25 mouse cellular contexts compared by ENCODE assay signal in the genomic region with DNA sequence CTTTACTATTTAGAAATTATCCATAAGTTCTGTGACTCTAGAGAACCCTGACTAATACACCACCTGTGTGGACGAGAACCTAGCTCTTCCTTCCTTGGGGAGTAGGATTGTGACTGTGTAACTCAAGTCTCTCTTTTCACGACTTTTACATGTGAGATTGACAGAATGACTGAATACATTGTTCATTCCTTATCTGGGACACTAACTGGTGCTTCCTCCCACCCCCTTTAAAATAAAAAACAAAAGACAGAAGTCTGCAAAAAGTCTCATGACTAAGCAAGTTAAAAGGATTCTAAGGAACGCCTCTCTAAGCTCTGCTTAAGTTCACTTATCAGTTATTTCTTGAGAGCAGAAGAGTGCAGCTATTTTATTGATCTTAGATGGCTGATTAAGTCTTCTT. TPM values are rescaled to one million over a fixed set of nuclear protein-coding genes. Genes with fewer than 3 reads are reported as not detected.
A peak's percentile ranks its signal among the peaks of the same experiment; 100 is the strongest.
DNase-seq lines count a peak whose midpoint lies in the region; ATAC-seq and TF ChIP-seq lines count a peak whose summit lies in the region.
"Had no signal": no experiment of that assay in that cellular context is flagged by ENCODE, and none has a peak within 500 bp of the region (broad histone marks: within the 10 kb centered on the region; RNA-seq: fewer than 3 reads in every experiment).

No protein-coding gene starts in this region.

- no peaks in the 10 kb centered on the region for H3K4me1 ChIP-seq in midbrain, embryonic 11.5 days (ENCODE audit: control insufficient read depth, insufficient read depth, low read length)
- H3K4me1 ChIP-seq in midbrain, embryonic 16.5 days (ENCODE audit: control insufficient read depth, insufficient read depth, low read length) = no peaks in the 10 kb centered on the region
- no peaks in the 10 kb centered on the region for H3K4me1 ChIP-seq in G1E (ENCODE audit: insufficient read depth, low read depth, low read length)
- H3K4me1 ChIP-seq: embryonic facial prominence, embryonic 10.5 days; embryonic facial prominence, embryonic 12.5 days; forebrain, embryonic 13.5 days; forebrain, embryonic 15.5 days had no signal

- no peak overlapping the region for H3K4me3 ChIP-seq in midbrain, embryonic 11.5 days (ENCODE audit: low read depth, low read length)
- H3K4me3 ChIP-seq in midbrain, embryonic 16.5 days (ENCODE audit: low read depth, low read length) = no peak overlapping the region
- H3K4me3 ChIP-seq in G1E (ENCODE audit: low read depth, low read length) = no peak overlapping the region
- H3K4me3 ChIP-seq: embryonic facial prominence, embryonic 10.5 days; embryonic facial prominence, embryonic 12.5 days; forebrain, embryonic 13.5 days; forebrain, embryonic 15.5 days had no signal

- no peak overlapping the region for H3K9ac ChIP-seq in midbrain, embryonic 11.5 days (ENCODE audit: low read length)
- no peak overlapping the region for H3K9ac ChIP-seq in midbrain, embryonic 16.5 days (ENCODE audit: low read depth, low read length)
- H3K9ac ChIP-seq: embryonic facial prominence, embryonic 12.5 days; forebrain, embryonic 13.5 days; forebrain, embryonic 15.5 days; forebrain, postnatal 0 days had no signal

- no peaks in the 10 kb centered on the region for H3K27me3 ChIP-seq in midbrain, embryonic 11.5 days (ENCODE audit: control insufficient read depth, insufficient read depth, low read length)
- H3K27me3 ChIP-seq in midbrain, embryonic 16.5 days (ENCODE audit: control insufficient read depth, insufficient read depth, low read depth, low read length) = no peaks in the 10 kb centered on the region
- peaks cover 5% of the 10 kb centered on the region; the same call in 1 of the 2 replicates for H3K27me3 ChIP-seq in G1E (ENCODE audit: insufficient read depth, low read length)
- H3K27me3 ChIP-seq: CH12.LX; embryonic facial prominence, embryonic 12.5 days; forebrain, embryonic 13.5 days; forebrain, embryonic 15.5 days; Patski had no signal

- ATAC-seq in midbrain, embryonic 11.5 days (ENCODE audit: low FRiP score) = no peak
- no peak for ATAC-seq in midbrain, embryonic 16.5 days
- ATAC-seq in G1E (ENCODE audit: extremely low read depth, insufficient number of reproducible peaks, low FRiP score, poor library complexity, severe bottlenecking) = peak; percentile 22; the same call in 1 of the 2 replicates
- no peak for ATAC-seq in megakaryocyte-erythroid progenitor cell, adult 5-6 weeks (replicated peaks; ENCODE audit: low FRiP score, low TSS enrichment, poor library complexity, severe bottlenecking)
- ATAC-seq: CD4-positive, CD25-positive, alpha-beta regulatory T cell, adult 4 months; forebrain, embryonic 13.5 days; forebrain, embryonic 15.5 days; forebrain, postnatal 0 days; Patski had no signal

- no peak for TF ChIP-seq CTCF in G1E (IDR thresholded peaks at IDR 0.05; ENCODE audit: low read depth, low read length)

- no peak overlapping the region for H3K27ac ChIP-seq in midbrain, embryonic 11.5 days (ENCODE audit: low read depth, low read length)
- no peak overlapping the region for H3K27ac ChIP-seq in midbrain, embryonic 16.5 days (ENCODE audit: low read length)
- H3K27ac ChIP-seq: embryonic facial prominence, embryonic 10.5 days; embryonic facial prominence, embryonic 12.5 days; forebrain, embryonic 13.5 days; forebrain, embryonic 15.5 days had no signal

- WGBS in midbrain, embryonic 11.5 days = 84% methylated on average over 3 of the region's 3 CpGs
- 82% methylated on average over 3 of the region's 3 CpGs for WGBS in midbrain, embryonic 16.5 days

- peak; percentile 26 for DNase-seq in midbrain, embryonic 11.5 days (ENCODE audit: low spot score, missing footprints)
- DNase-seq in G1E (ENCODE audit: low spot score) (no peak), R1 (ENCODE audit: low read depth, low spot score) (peak; percentile 82)
- DNase-seq in right cerebral cortex, adult 2 months (ENCODE audit: low spot score in 2 of 2) = no peak
- DNase-seq in embryo, embryonic 11 days = no peak
- DNase-seq: adrenal gland, adult 2 months; adrenal gland, postnatal 10 days; adrenal gland, postnatal 25 days; B cell, adult 2 months; cerebellum, adult 11 months; cerebellum, adult 18-20 months; cerebellum, adult 8-10 months; cerebellum, adult 9-11 months; cerebellum, postnatal 14 days; cerebellum, postnatal 36 days; forebrain, postnatal 0 days had no signal

- no peaks in the 10 kb centered on the region for H3K9me3 ChIP-seq in midbrain, embryonic 11.5 days (ENCODE audit: control insufficient read depth, low read length)
- no peaks in the 10 kb centered on the region for H3K9me3 ChIP-seq in midbrain, embryonic 16.5 days (replicated peaks; ENCODE audit: control insufficient read depth, low read length, poor library complexity, severe bottlenecking)
- no peaks in the 10 kb centered on the region for H3K9me3 ChIP-seq in G1E (replicated peaks)
- H3K9me3 ChIP-seq: embryonic facial prominence, embryonic 10.5 days; embryonic facial prominence, embryonic 12.5 days; forebrain, embryonic 13.5 days; forebrain, embryonic 15.5 days had no signal

- H3K4me2 ChIP-seq in midbrain, embryonic 11.5 days = no peak overlapping the region
- no peak overlapping the region for H3K4me2 ChIP-seq in midbrain, embryonic 16.5 days (ENCODE audit: low read length)
- H3K4me2 ChIP-seq: embryonic facial prominence, embryonic 12.5 days; forebrain, embryonic 13.5 days; forebrain, embryonic 15.5 days had no signal

- no peaks in the 10 kb centered on the region for H3K36me3 ChIP-seq in midbrain, embryonic 11.5 days (ENCODE audit: control insufficient read depth, insufficient read depth, low read length)
- H3K36me3 ChIP-seq in midbrain, embryonic 16.5 days (ENCODE audit: control insufficient read depth, insufficient read depth, low read length) = no peaks in the 10 kb centered on the region
- H3K36me3 ChIP-seq in G1E (replicated peaks) = no peaks in the 10 kb centered on the region
- H3K36me3 ChIP-seq: embryonic facial prominence, embryonic 10.5 days; embryonic facial prominence, embryonic 12.5 days; forebrain, embryonic 15.5 days had no signal

RNA-seq across cellular contexts. Expression of a gene that starts 22.2 kb away (rescaled TPM):
- 49.4 and 50.5 TPM in 2 replicates for polyA plus RNA-seq in midbrain, embryonic 11.5 days (2014; fragmentation: Nextera tagmentation; extraction: Ambion mirVana)
- polyA plus RNA-seq in midbrain, embryonic 16.5 days (2015; fragmentation: Nextera tagmentation; extraction: Ambion mirVana) = 34.2 and 39.3 TPM in 2 replicates
- total RNA-seq in G1E (2014; fragmentation: Nextera tagmentation) (125 and 142 TPM in 2 replicates), G1E (2017) (73.8 and 78.9 TPM in 2 replicates)
- polyA plus RNA-seq in G1E (2012) = 4.1 TPM in 2 replicates
- 75.4 and 86.9 TPM in 2 replicates for total RNA-seq in megakaryocyte-erythroid progenitor cell, adult 5-6 weeks (2014; fragmentation: Nextera tagmentation)
- 71.2 and 90.9 TPM in 2 replicates for total RNA-seq in megakaryocyte-erythroid progenitor cell, adult 5-6 weeks (2017)

Comparison
In these comparisons a context has a peak if more than half of its experiments do, and no peak if none do; other contexts are left out.
1. DNase-seq: peak in midbrain, embryonic 11.5 days (single experiment) and R1 (single experiment); none in G1E (single experiment), right cerebral cortex, adult 2 months (0 of 2) and embryo, embryonic 11 days (single experiment).